Mouse (Mus musculus) heart, embryonic 11.5 days (tissue): ENCODE data around the gene Gpx2. TPM values are rescaled to one million over a fixed set of nuclear protein-coding genes. Genes with fewer than 3 reads are reported as not detected.

Experiments used
- ATAC-seq: fragments of 200-750 bp; cut with Nextera tagmentation; replicated peaks from 2 replicates; pipeline ENCODE4 v1.8.0; 2017; ENCODE audit warnings: moderate library complexity; ENCODE audit not compliant: insufficient number of reproducible peaks, low FRiP score, low TSS enrichment
- H3K27ac ChIP-seq: fragments of 300-500 bp; sonication (generic); 2 replicates; pipeline ENCODE4 v1.5.1; 2014; ENCODE audit warnings: mild to moderate bottlenecking, low read depth, low read length
- H3K27me3 ChIP-seq: fragments of 300-500 bp; sonication (generic); 2 replicates; pipeline ENCODE4 v1.6.1; 2014; ENCODE audit warnings: mild to moderate bottlenecking, low read length, mixed read lengths; ENCODE audit not compliant: control insufficient read depth, insufficient read depth
- H3K36me3 ChIP-seq: fragments of 300-500 bp; sonication (generic); 2 replicates; pipeline ENCODE4 v1.6.1; 2014; ENCODE audit warnings: mild to moderate bottlenecking, low read length, moderate library complexity, mixed read lengths; ENCODE audit not compliant: control insufficient read depth, insufficient read depth
- H3K4me1 ChIP-seq: fragments of 300-500 bp; sonication (generic); 2 replicates; pipeline ENCODE4 v1.6.1; 2014; ENCODE audit warnings: low read length; ENCODE audit not compliant: control insufficient read depth, insufficient read depth
- H3K4me2 ChIP-seq: fragments of 300-500 bp; sonication (generic); 2 replicates; pipeline ENCODE4 v1.6.1; 2014; ENCODE audit warnings: mild to moderate bottlenecking, moderate library complexity
- H3K4me3 ChIP-seq: fragments of 300-500 bp; sonication (generic); 2 replicates; pipeline ENCODE4 v1.5.1; 2014; ENCODE audit warnings: low read depth, low read length
- H3K9ac ChIP-seq: fragments of 300-500 bp; sonication (generic); 2 replicates; pipeline ENCODE4 v1.6.1; 2014; ENCODE audit warnings: mild to moderate bottlenecking, low read depth, low read length, moderate library complexity
- H3K9me3 ChIP-seq: fragments of 300-500 bp; sonication (generic); replicated peaks from 2 replicates; pipeline ENCODE4 v1.6.1; 2016; ENCODE audit warnings: low read length; ENCODE audit not compliant: control insufficient read depth
- WGBS: fragments of 180-500 bp; shearing (Covaris S2); extraction: QIAGEN DNeasy Blood & Tissue Kit; methylation state at CpG from one replicate; pipeline ENCODE4 v1.1.7; 2014; ENCODE audit not compliant: insufficient replicate concordance; 5-methylcytosine and 5-hydroxymethylcytosine counted together
- polyA plus RNA-seq: library from polyadenylated mRNA; unstranded; fragments of >200 nt; fragmentation: Nextera tagmentation; extraction: Ambion mirVana; gene quantifications from 2 replicates; pipeline ENCODE4 v1.2.1, GENCODE M21; 2014

Gene Gpx2
- polyA plus RNA-seq, 1 experiment from 2014 or later = 0.36 TPM

GRCm38 (mm10) chr12:76750866-76751459 lies 44.4 kb downstream of the Gpx2 start:
- WGBS = 73% methylated on average over 16 of the region's 16 CpGs
- Histone ChIP-seq H3K4me1 (no peaks in the 10 kb centered on the region), H3K27me3 (no peaks in the 10 kb centered on the region), H3K4me2 (no peak overlapping the region), H3K9ac (no peak overlapping the region), H3K36me3 (no peaks in the 10 kb centered on the region), H3K27ac (no peak overlapping the region), H3K4me3 (no peak overlapping the region), H3K9me3 (no peaks in the 10 kb centered on the region; the same call in 1 of the 2 replicates)
- no peak for ATAC-seq

Other genes with a start within 250 kb of the Gpx2 start
- 15.7 and 17.0 TPM in 2 replicates for gene Sptb, start 85.0 kb downstream of the Gpx2 start, polyA plus RNA-seq
- 146 and 148 TPM in 2 replicates for gene Churc1, start 30.0 kb downstream of the Gpx2 start, polyA plus RNA-seq
- 30.7 and 34.2 TPM in 2 replicates for gene Fntb, start 30.0 kb downstream of the Gpx2 start, polyA plus RNA-seq
- 1.5 and 1.8 TPM in 2 replicates for gene Rab15, start 27.4 kb upstream of the Gpx2 start, polyA plus RNA-seq
- 13.6 and 26.4 TPM in 2 replicates for gene Max, start 166.6 kb upstream of the Gpx2 start, polyA plus RNA-seq